Mouse (Mus musculus): ENCODE data around the gene Mup11.
"Not testable (repeated sequence)": the region's sequence is repeated elsewhere in the genome, so short reads cannot be mapped to it uniquely, and the experiment has no call there.

Mup11 gene

DNA sequence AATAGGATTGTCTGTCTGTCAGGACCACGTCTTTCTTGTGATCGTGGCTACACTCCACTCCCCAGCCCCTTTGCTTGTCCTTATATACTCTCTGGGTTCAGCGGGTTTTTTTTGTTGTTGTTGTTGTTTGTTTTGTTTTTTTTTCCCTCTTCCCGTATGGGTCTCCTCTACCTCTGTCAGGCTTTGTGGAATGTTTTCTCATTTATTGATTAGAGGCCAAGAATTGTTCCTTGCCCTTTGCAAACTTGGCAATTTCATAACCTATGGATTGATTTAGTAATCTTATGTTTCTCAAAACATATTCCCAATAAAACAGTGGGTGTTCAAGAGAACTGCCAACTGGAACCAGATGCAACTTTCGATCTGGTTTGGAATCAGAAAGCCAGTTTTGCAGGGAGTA, at the start of gene Mup11:
Gene Mup11 (minus strand): TSS at position 101 of the 400 bp plus-strand sequence.
- DNase-seq (ENCODE audit: low spot score) = not testable (repeated sequence)

Measured in urinary bladder, postnatal 25 days (tissue).